Comparison of ENCODE assay signal across 13 mouse cellular contexts in the genomic region with DNA sequence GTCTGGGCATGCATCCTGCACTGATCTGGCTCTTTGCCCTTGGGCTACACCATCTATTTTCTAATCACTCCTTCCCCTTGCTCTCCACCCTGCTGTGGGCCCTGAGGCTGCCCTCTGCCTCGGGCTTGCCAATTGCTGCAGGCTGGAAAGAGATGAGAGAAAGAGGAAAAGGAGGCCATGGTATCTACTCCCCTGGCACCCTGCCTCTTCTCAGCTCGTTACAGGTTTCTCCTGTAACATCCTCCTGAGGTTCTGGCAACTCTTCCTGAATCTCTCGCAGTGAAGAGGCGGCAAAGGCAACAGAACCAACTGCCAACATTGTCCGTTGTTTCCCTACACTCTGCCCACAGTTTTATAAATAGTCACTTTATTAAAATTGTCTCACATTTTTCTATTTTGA.
DNase-seq lines count a peak whose midpoint lies in the region; ATAC-seq lines count a peak whose summit lies in the region.
"Had no signal": no experiment of that assay in that cellular context is flagged by ENCODE, and none has a peak within 500 bp of the region (broad histone marks: within the 10 kb centered on the region; RNA-seq: fewer than 3 reads in every experiment).

No protein-coding gene starts in this region.

- no peak overlapping the region; the same call in 1 of the 2 replicates for H3K9ac ChIP-seq in hindbrain, embryonic 13.5 days
- H3K9ac ChIP-seq: liver, embryonic 13.5 days had no signal

- 65% methylated on average over 5 of the region's 5 CpGs for WGBS in hindbrain, embryonic 13.5 days

- DNase-seq in frontal cortex, postnatal 14 days (ENCODE audit: low spot score in 2 of 2) = no peak
- DNase-seq in right cerebral cortex, postnatal 10 days (ENCODE audit: low spot score in 2 of 2) = peak; percentile 39 to 49
- no peak for DNase-seq in right cerebral cortex, postnatal 4 days
- DNase-seq in right cerebral cortex, postnatal 36 days (ENCODE audit: low spot score in 2 of 2) = peak; percentile 8 to 21
- no peak for DNase-seq in spleen, adult 18-20 months
- no peak for DNase-seq in heart, adult 11 months
- DNase-seq: B cell, adult 2 months; kidney, postnatal 14 days; liver, embryonic 13.5 days had no signal

- H3K36me3 ChIP-seq in hindbrain, embryonic 13.5 days = 0 out of 2 replicates have a peak, but pooled peaks cover 3% of the 10 kb centered on the region
- H3K36me3 ChIP-seq: G1E; liver, embryonic 13.5 days had no signal

- H3K4me1 ChIP-seq in hindbrain, embryonic 13.5 days (replicated peaks) = peaks cover 26% of the 10 kb centered on the region
- H3K4me1 ChIP-seq: liver, embryonic 13.5 days had no signal

- no peaks in the 10 kb centered on the region for H3K9me3 ChIP-seq in hindbrain, embryonic 13.5 days
- H3K9me3 ChIP-seq: G1E; liver, embryonic 13.5 days had no signal

- H3K27ac ChIP-seq in hindbrain, embryonic 13.5 days = peak overlapping the region; percentile 78
- H3K27ac ChIP-seq: liver, embryonic 13.5 days had no signal

- ATAC-seq in frontal cortex, adult (ENCODE audit: low TSS enrichment) = peak; percentile 41; the same call in 1 of the 2 replicates
- no peak for ATAC-seq in hindbrain, embryonic 13.5 days (ENCODE audit: low FRiP score)

- H3K4me2 ChIP-seq in hindbrain, embryonic 13.5 days = no peak overlapping the region
- H3K4me2 ChIP-seq: heart, embryonic 11.5 days; liver, embryonic 13.5 days had no signal

- no peaks in the 10 kb centered on the region for H3K27me3 ChIP-seq in hindbrain, embryonic 13.5 days
- H3K27me3 ChIP-seq: liver, embryonic 13.5 days had no signal

- no peak overlapping the region for H3K4me3 ChIP-seq in hindbrain, embryonic 13.5 days
- H3K4me3 ChIP-seq: liver, embryonic 13.5 days had no signal

Comparison
In these comparisons a context has a peak if more than half of its experiments do, and no peak if none do; other contexts are left out.
1. DNase-seq: peak in right cerebral cortex, postnatal 10 days (2 of 2) and right cerebral cortex, postnatal 36 days (2 of 2); none in frontal cortex, postnatal 14 days (0 of 2), right cerebral cortex, postnatal 4 days (single experiment), spleen, adult 18-20 months (0 of 2) and heart, adult 11 months (single experiment).